Mouse (Mus musculus) neural tube, embryonic 14.5 days (tissue): ENCODE measurements around the gene Rhox6. TPM values are rescaled to one million over a fixed set of nuclear protein-coding genes. Genes with fewer than 3 reads are reported as not detected.

Source experiments
- polyA plus RNA-seq: library from polyadenylated mRNA; unstranded; fragments of >200 nt; fragmentation: Nextera tagmentation; extraction: Ambion mirVana; gene quantifications from 2 replicates; pipeline ENCODE4 v1.2.1, GENCODE M21; 2014

Gene Rhox6
- polyA plus RNA-seq, 1 experiment from 2014 or later, result not detected

Other genes starting within 250 kb of the Rhox6 start
- not detected in 2 replicates for gene Rhox3f, start 245.9 kb upstream of the Rhox6 start, polyA plus RNA-seq
- gene Rhox4f, start 219.2 kb upstream of the Rhox6 start, polyA plus RNA-seq, result not detected in 2 replicates
- gene Rhox3g, start 198.3 kb upstream of the Rhox6 start, polyA plus RNA-seq, result not detected in 2 replicates
- gene Rhox2g, start 183.4 kb upstream of the Rhox6 start, polyA plus RNA-seq, result not detected in 2 replicates
- not detected in 2 replicates for gene Rhox4g, start 175.6 kb upstream of the Rhox6 start, polyA plus RNA-seq
- gene Rhox3h, start 158.1 kb upstream of the Rhox6 start, polyA plus RNA-seq, result not detected in 2 replicates
- not detected in 2 replicates for gene Rhox2h, start 153.6 kb upstream of the Rhox6 start, polyA plus RNA-seq
- gene Rhox5, start 22.1 kb upstream of the Rhox6 start, polyA plus RNA-seq, result 0.37 TPM in 1 of 2 replicates, not detected in the other
- gene Rhox7a, start 4.8 kb downstream of the Rhox6 start, polyA plus RNA-seq, result not detected in 2 replicates
- gene Rhox8, start 52.0 kb downstream of the Rhox6 start, polyA plus RNA-seq, result not detected in 2 replicates
- not detected in 2 replicates for gene Rhox7b, start 70.3 kb downstream of the Rhox6 start, polyA plus RNA-seq
- not detected in 2 replicates for gene Rhox9, start 74.9 kb downstream of the Rhox6 start, polyA plus RNA-seq
- gene Btg1-ps1, start 191.9 kb downstream of the Rhox6 start, polyA plus RNA-seq, result not detected in 2 replicates
- not detected in 2 replicates for gene Btg1-ps2, start 216.2 kb downstream of the Rhox6 start, polyA plus RNA-seq
- not detected in 2 replicates for gene Rhox10, start 239.6 kb downstream of the Rhox6 start, polyA plus RNA-seq